Mouse (Mus musculus) embryonic facial prominence, embryonic 10.5 days (tissue): Measurements from ENCODE around the gene Vcl. TPM values are rescaled to one million over a fixed set of nuclear protein-coding genes. Genes with fewer than 3 reads are reported as not detected.
A peak's percentile ranks its signal among the peaks of the same experiment; 100 is the strongest.

Experiments
- DNase-seq: peaks from one replicate; pipeline ENCODE4 v3.0.0-alpha.2; 2017; ENCODE audit warnings: low spot score
- H3K27ac ChIP-seq: fragments of 300-500 bp; sonication (generic); replicated peaks from 2 replicates; pipeline ENCODE4 v1.5.1; 2016; ENCODE audit warnings: mild to moderate bottlenecking
- H3K27me3 ChIP-seq: fragments of 300-500 bp; sonication (generic); replicated peaks from 2 replicates; pipeline ENCODE4 v1.6.1; 2016; ENCODE audit warnings: low read depth, mild to moderate bottlenecking; ENCODE audit not compliant: poor library complexity, severe bottlenecking
- H3K36me3 ChIP-seq: fragments of 300-500 bp; sonication (generic); replicated peaks from 2 replicates; pipeline ENCODE4 v1.6.1; 2016; ENCODE audit warnings: mild to moderate bottlenecking, moderate library complexity
- H3K4me1 ChIP-seq: fragments of 300-500 bp; sonication (generic); 2 replicates; pipeline ENCODE4 v1.6.1; 2016
- H3K4me3 ChIP-seq: fragments of 300-500 bp; sonication (generic); 2 replicates; pipeline ENCODE4 v1.5.1; 2016; ENCODE audit warnings: mild to moderate bottlenecking, moderate library complexity
- H3K9me3 ChIP-seq: fragments of 300-500 bp; sonication (generic); 2 replicates; pipeline ENCODE4 v1.6.1; 2016; ENCODE audit warnings: mild to moderate bottlenecking
- WGBS: fragments of 180-500 bp; shearing (Covaris S2); methylation state at CpG from one replicate; pipeline ENCODE4 v1.1.7; 2016; 5-methylcytosine and 5-hydroxymethylcytosine counted together
- polyA plus RNA-seq: library from polyadenylated mRNA; unstranded; fragments of >200 nt; fragmentation: Nextera tagmentation; extraction: Ambion mirVana; gene quantifications from 2 replicates; pipeline ENCODE4 v1.2.1, GENCODE M21; 2016

Vcl gene
- polyA plus RNA-seq, 1 experiment from 2014 or later: 36.4 TPM

DNA sequence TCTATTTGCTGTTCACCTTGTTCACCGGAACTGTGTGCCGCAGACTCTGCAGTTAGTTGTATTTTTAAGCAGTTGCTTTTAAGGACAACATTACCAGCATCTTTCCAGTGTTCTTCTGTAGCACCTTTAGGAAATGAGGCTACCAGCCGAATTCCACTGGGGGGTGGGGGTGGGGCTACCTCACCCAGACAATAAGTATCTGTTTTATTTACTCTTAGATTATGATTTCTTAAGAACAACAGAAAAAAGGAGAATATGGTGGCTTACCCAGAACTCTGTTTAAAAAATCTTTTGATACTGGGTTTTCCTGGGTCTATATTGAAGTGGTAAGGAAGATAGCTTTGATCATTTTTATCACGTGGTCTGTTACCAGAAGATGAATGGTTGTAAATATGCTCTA is 105.1 kb downstream of the Vcl start:
- 92% methylated on average over 4 of the region's 4 CpGs for WGBS
- H3K27ac ChIP-seq: no peak overlapping the region
- peaks cover 79% of the 10 kb centered on the region for H3K36me3 ChIP-seq
- H3K27me3 ChIP-seq: no peaks in the 10 kb centered on the region
- no peak overlapping the region for H3K4me3 ChIP-seq
- peaks cover 13% of the 10 kb centered on the region for H3K4me1 ChIP-seq
- no peaks in the 10 kb centered on the region for H3K9me3 ChIP-seq
- DNase-seq: no peak

- H3K36me3 ChIP-seq: peaks cover 79% of the 10 kb centered on the region
- no peak for DNase-seq
- no peaks in the 10 kb centered on the region for H3K27me3 ChIP-seq
- peaks cover 13% of the 10 kb centered on the region for H3K4me1 ChIP-seq
- 94% methylated on average over 3 of the region's 3 CpGs for WGBS
- H3K9me3 ChIP-seq: no peaks in the 10 kb centered on the region
- no peak overlapping the region for H3K27ac ChIP-seq
- no peak overlapping the region for H3K4me3 ChIP-seq
Measured at GRCm38 (mm10) chr14:21034791-21035190, 105.6 kb downstream of the Vcl start.

DNA sequence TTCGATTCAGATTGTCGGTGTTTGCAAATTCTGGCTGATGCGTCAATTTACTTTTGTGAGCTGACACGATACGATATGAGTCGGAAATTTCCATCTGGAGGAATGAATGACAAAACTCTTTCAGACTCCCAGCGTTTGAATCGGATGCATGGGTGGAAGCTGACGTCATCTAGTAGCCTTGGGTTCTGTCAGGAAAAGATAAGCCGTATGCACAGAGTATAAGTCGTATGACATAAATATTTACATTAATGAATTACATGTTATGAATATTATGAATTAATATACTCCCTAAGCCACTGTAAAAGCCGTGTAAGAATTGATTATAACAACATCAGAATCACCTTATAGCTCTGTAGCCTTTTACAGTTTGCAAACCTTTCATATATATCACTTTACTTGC is 109.9 kb downstream of the Vcl start:
- Histone ChIP-seq H3K4me3 (no peak overlapping the region), H3K9me3 (no peaks in the 10 kb centered on the region), H3K27ac (no peak overlapping the region), H3K27me3 (no peaks in the 10 kb centered on the region), H3K4me1 (no peaks in the 10 kb centered on the region), H3K36me3 (peaks cover 67% of the 10 kb centered on the region)
- 94% methylated on average over 12 of the region's 12 CpGs for WGBS
- no peak for DNase-seq

GRCm38 (mm10) chr14:21039623-21040022 is 110.4 kb downstream of the Vcl start:
- Histone ChIP-seq H3K27me3 (no peaks in the 10 kb centered on the region), H3K36me3 (peaks cover 66% of the 10 kb centered on the region), H3K4me1 (no peaks in the 10 kb centered on the region), H3K4me3 (no peak overlapping the region), H3K9me3 (no peaks in the 10 kb centered on the region), H3K27ac (no peak overlapping the region)
- DNase-seq: no peak
- 92% methylated on average over 4 of the region's 4 CpGs for WGBS

- no peak for DNase-seq
- Histone ChIP-seq H3K9me3 (peaks cover 6% of the 10 kb centered on the region; the same call in 1 of the 2 replicates), H3K27ac (no peak overlapping the region), H3K27me3 (no peaks in the 10 kb centered on the region), H3K4me3 (no peak overlapping the region), H3K4me1 (0 out of 2 replicates have a peak, but pooled peaks cover 12% of the 10 kb centered on the region), H3K36me3 (peaks cover 13% of the 10 kb centered on the region)
- whole genome bisulfite sequencing: 83% methylated on average over 2 of the region's 2 CpGs
Measured at GRCm38 (mm10) chr14:21047840-21048239, 118.6 kb downstream of the Vcl start.

DNA sequence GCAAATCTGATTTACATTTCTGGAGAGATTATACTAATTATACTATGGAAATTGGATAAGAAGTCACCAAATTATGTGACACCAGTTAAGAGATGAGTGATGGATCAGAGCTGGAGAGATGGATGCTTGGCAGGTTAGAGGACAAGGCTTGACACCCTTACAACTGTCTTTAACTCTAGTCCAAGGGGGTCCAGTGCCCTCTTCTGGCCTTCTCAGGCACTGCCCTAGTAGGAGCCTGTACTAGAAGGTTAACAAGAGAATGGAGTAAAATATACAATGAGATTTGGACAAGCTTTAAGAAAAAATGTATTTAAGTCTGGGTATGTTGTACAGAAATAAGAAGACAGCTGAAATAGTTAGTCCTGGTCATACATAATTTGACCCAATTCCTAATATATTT is 119.7 kb downstream of the Vcl start:
- Histone ChIP-seq H3K27me3 (no peaks in the 10 kb centered on the region), H3K36me3 (peaks cover 10% of the 10 kb centered on the region)
- peak; percentile 34 for DNase-seq

DNA sequence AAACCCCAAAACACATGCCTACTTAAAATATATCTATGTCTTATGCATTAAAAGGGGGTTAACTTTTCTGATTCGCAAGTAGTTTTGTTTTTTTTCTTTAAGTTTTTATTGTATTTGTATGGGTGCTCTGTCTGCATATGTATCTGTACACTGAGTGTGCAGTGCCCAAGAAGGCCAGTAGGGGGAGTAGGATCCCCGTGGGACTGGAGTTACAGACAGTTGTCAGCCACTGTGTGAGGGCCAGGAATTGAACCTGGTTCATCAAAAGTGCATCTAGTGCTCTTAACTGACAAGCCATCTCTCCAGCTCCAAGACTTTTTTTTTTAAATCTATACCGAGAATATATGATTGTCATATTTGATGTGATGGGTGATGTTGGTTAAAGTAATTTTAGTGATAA is 121.5 kb downstream of the Vcl start:
- Histone ChIP-seq H3K4me3 (peak overlapping the region; percentile 85), H3K9me3 (peaks cover 6% of the 10 kb centered on the region; the same call in 1 of the 2 replicates), H3K27me3 (no peaks in the 10 kb centered on the region), H3K27ac (no peak overlapping the region), H3K4me1 (peaks cover 20% of the 10 kb centered on the region; the same call in 1 of the 2 replicates), H3K36me3 (peaks cover 7% of the 10 kb centered on the region)
- whole genome bisulfite sequencing: 79% methylated on average over 3 of the region's 3 CpGs
- DNase-seq: peak; percentile 21

More for the DNA sequence above, 119.7 kb downstream of the Vcl start:
- Histone ChIP-seq H3K27ac (no peak overlapping the region), H3K4me1 (peaks cover 20% of the 10 kb centered on the region; the same call in 1 of the 2 replicates), H3K4me3 (no peak overlapping the region), H3K9me3 (peaks cover 6% of the 10 kb centered on the region; the same call in 1 of the 2 replicates)

- peak overlapping the region; percentile 85 for H3K4me3 ChIP-seq
- H3K27me3 ChIP-seq: no peaks in the 10 kb centered on the region
- peaks cover 6% of the 10 kb centered on the region; the same call in 1 of the 2 replicates for H3K9me3 ChIP-seq
- H3K4me1 ChIP-seq: peaks cover 20% of the 10 kb centered on the region; the same call in 1 of the 2 replicates
- WGBS: 10% methylated on average over 28 of the region's 28 CpGs
- peaks cover 12% of the 10 kb centered on the region for H3K36me3 ChIP-seq
- H3K27ac ChIP-seq: peak overlapping the region; percentile 96
- DNase-seq: no peak
Measured at GRCm38 (mm10) chr14:21051380-21052111, 122.3 kb downstream of the Vcl start.

GRCm38 (mm10) chr14:21052112-21052780 is 123.0 kb downstream of the Vcl start, which contains the start of the genes Ap3m1 and Adk:
TSS of gene Ap3m1 (minus strand) at chr14:21052508.
TSS of gene Adk (plus strand) at chr14:21052574.
- peak within 1 kb of the TSS; percentile 85 for H3K4me3 ChIP-seq
- peaks cover 6% of the 10 kb centered on the region; the same call in 1 of the 2 replicates for H3K9me3 ChIP-seq
- under 1% methylated on average over 48 of the region's 48 CpGs for WGBS
- H3K27ac ChIP-seq: peak within 1 kb of the TSS; percentile 96
- peaks cover 20% of the 10 kb centered on the region; the same call in 1 of the 2 replicates for H3K4me1 ChIP-seq
- DNase-seq: peak; percentile 97
- H3K27me3 ChIP-seq: no peaks in the 10 kb centered on the region
- peaks cover 18% of the 10 kb centered on the region for H3K36me3 ChIP-seq

DNA sequence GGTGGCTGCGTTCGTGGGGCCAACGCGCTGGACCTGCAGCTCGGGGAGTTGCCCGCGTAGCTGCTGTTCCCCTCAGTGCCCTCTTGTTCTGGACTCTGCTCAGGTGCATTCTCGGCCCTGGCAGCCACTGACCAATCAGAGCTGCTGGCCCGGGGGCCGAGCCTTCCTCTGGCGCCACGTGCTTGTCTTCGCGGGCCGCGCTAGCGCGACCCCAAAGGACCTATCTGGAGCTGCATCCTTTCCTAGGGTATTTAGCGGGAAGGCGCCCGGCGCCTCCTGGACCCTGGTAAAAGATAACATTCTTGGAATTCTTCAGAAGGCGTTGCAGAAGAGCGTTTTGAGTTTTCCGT is 123.6 kb downstream of the Vcl start:
- H3K27me3 ChIP-seq: no peaks in the 10 kb centered on the region
- peak; percentile 90 for DNase-seq
- peaks cover 19% of the 10 kb centered on the region for H3K36me3 ChIP-seq
- peak overlapping the region; percentile 96 for H3K27ac ChIP-seq
- peak overlapping the region; percentile 85 for H3K4me3 ChIP-seq
- H3K4me1 ChIP-seq: peaks cover 20% of the 10 kb centered on the region; the same call in 1 of the 2 replicates
- H3K9me3 ChIP-seq: peaks cover 6% of the 10 kb centered on the region; the same call in 1 of the 2 replicates
- under 1% methylated on average over 25 of the region's 25 CpGs for WGBS

DNA sequence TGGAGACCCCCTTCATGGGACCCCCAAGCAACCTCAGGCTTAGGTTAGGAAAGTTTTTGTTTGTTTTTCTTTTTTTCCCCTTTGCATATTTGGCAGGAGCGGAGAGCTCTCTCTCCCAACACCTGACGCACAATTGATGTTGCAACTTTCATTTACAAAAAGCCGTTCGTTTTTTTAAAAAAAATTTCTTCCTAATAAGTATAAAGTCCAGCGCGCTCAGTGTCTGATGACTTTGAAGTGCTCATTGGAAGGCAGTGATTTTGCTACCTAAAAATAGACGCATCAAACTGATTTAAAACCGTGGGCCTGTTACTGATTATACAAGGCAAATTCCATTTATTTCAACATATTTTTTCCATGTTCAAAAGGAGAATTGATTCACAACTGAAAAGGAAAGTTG is 124.0 kb downstream of the Vcl start:
- peaks cover 20% of the 10 kb centered on the region; the same call in 1 of the 2 replicates for H3K4me1 ChIP-seq
- WGBS: 11% methylated on average over 8 of the region's 8 CpGs
- peaks cover 6% of the 10 kb centered on the region; the same call in 1 of the 2 replicates for H3K9me3 ChIP-seq
- DNase-seq: no peak
- H3K36me3 ChIP-seq: peaks cover 19% of the 10 kb centered on the region
- peak overlapping the region; percentile 85 for H3K4me3 ChIP-seq
- no peaks in the 10 kb centered on the region for H3K27me3 ChIP-seq
- H3K27ac ChIP-seq: peak overlapping the region; percentile 96

- Histone ChIP-seq H3K4me1 (peaks cover 20% of the 10 kb centered on the region; the same call in 1 of the 2 replicates), H3K36me3 (peaks cover 19% of the 10 kb centered on the region), H3K4me3 (peak overlapping the region; percentile 85), H3K27me3 (no peaks in the 10 kb centered on the region), H3K9me3 (peaks cover 6% of the 10 kb centered on the region; the same call in 1 of the 2 replicates), H3K27ac (no peak overlapping the region)
- DNase-seq: no peak
- 49% methylated on average over 7 of the region's 7 CpGs for WGBS
Measured at GRCm38 (mm10) chr14:21053586-21053985, 124.4 kb downstream of the Vcl start.
